Mouse (Mus musculus) mesoderm, embryonic 11.5 days (tissue): Measurements from ENCODE around the gene Ppfibp2.

Experiments
- DNase-seq: peaks from one replicate; pipeline ENCODE4 v3.0.0-alpha.2; 2012; ENCODE audit warnings: low read depth, low spot score

Gene Ppfibp2

GRCm38 (mm10) chr7:107594857-107595402 is at the start of gene Ppfibp2:
Ppfibp2 (plus strand) TSS chr7:107595207.
- peak; percentile 88 for DNase-seq

- DNase-seq = no peak
These were observed 47.1 kb upstream of the Ppfibp2 start for GRCm38 (mm10) chr7:107547872-107548271.

- no peak for DNase-seq
These were observed 41.5 kb upstream of the Ppfibp2 start for GRCm38 (mm10) chr7:107553461-107553860.

GRCm38 (mm10) chr7:107555906-107556305 is 39.1 kb upstream of the Ppfibp2 start:
- DNase-seq = no peak

DNA sequence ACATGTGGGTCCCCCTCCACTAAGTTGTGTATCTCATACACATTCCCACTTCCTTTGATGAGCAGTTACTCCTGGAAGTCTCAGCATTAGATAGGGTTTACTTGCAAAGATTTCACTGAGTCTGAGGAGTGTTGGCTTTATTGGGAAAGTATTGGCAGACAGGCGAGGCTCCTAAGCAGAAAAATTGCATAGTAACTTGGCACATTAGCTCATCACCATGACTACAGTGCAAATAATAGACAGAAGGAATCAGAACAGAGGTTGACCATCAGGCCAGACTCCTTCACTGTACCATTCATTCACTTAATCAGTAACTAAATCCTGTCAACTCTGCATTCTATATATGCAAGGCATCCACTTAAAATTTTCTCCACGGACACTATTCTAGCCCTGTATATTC is 34.3 kb upstream of the Ppfibp2 start:
- DNase-seq = no peak

- no peak for DNase-seq
These were observed 33.4 kb upstream of the Ppfibp2 start for GRCm38 (mm10) chr7:107561584-107561983.

GRCm38 (mm10) chr7:107563727-107564126 is 31.3 kb upstream of the Ppfibp2 start:
- peak; percentile 23 for DNase-seq

GRCm38 (mm10) chr7:107567261-107567671 is 27.7 kb upstream of the Ppfibp2 start, which contains the start of gene Olfml1:
Olfml1 (plus strand) TSS chr7:107567446.
- DNase-seq = peak; percentile 78

- DNase-seq = no peak
These were observed 27.3 kb upstream of the Ppfibp2 start for GRCm38 (mm10) chr7:107567674-107568073.

DNA sequence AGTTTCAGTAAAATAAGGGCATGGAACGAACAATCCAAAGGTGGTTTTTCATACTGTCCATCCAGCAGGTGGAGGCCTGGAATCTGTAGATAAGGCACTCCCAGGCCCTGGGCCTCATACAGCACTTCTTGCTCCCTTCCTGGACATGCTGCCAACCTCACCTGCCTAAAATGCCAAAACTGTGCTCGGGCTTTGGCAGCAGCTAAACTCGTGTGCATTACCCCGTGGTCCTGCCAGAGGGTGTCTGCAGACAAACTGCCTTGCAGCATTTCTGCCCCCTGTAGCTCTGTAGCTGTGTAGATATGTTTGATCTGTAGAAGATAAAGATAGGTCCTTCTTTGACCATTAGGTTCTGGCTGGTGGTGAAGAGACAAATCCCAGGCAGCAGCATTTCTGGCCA is 26.0 kb upstream of the Ppfibp2 start:
- DNase-seq = no peak

DNA sequence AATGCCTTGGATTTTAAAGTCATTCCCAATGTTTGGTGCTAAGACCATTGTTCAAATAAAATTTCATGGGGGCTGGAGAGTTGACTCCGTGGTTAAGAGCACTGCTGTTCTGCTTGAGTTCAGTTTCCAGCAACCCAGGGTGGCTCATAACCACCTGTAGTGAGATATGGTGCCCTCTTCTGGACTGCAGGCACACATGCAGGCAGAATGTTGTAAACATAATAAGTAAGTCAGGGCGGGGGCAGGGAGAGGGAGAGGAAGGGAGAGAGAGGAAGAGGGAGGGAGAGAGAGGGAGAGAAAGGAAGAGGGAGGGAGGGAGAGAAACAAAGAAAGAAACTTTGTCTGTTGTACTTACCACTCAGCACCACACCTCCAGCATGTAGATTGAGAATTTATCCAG is 21.2 kb upstream of the Ppfibp2 start:
- DNase-seq = no peak

DNA sequence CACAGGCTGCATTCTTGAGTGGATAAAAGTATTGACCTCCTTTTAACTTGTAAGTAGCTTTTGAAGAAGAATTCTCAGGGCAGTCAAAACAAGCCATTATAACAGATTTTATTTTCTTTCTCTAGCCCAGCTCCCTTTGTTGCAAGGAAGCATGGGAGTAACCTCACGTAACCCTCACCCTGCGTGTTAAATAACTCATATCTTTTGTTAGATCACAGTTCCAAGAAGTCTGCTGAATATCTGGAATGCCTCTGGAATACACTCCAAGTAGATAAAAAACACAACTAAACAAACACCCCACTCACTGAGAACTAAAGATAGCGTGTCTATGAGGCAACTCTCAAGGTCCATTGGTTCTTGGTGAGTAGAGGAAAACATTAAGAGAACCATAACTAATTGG is 20.7 kb upstream of the Ppfibp2 start:
- DNase-seq = no peak

DNA sequence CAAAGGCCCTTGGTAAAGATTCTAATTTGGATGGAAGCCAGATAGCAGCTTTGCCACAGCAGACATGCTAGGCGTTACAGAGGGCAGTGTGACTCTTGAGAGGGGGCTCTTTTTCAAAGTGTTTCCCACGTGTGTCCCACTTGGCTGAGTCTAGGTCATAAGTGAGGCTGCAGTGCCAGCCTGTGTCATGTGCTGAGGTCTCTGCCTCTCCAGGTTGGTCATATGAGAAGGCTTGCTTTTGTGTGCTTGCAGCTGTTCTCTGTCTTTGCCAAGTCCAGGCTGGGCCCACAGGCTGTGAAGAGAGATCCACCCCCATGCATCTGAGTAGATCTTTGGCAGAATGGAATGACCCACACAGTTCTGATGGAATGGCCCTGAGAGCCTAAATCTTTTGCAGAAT is 2.4 kb upstream of the Ppfibp2 start:
- DNase-seq = no peak

DNA sequence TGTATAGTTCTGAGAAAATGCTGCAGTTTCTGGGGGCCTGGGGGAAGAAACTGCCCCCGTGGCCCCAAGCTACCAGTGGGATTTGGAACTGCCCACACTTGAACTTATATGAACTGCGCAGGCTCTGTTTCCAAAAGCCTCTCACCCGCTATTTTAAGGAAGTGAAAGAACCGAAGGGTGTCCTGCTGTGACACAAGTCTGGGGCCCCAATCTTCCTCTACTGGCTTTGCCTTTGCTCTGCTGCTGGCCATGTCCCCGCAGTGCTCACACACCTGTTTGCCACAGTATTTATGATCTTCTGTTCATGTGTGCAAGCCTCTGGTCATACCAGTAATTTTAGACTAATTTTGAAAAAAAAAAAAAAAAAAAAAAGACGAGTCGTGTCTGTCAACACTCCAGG is 1.1 kb upstream of the Ppfibp2 start:
- no peak for DNase-seq

GRCm38 (mm10) chr7:107594325-107594856 is 616 bp upstream of the Ppfibp2 start:
- peak; percentile 45 for DNase-seq

GRCm38 (mm10) chr7:107595426-107595825 is 419 bp downstream of the Ppfibp2 start:
- no peak for DNase-seq

GRCm38 (mm10) chr7:107596753-107597152 is 1.7 kb downstream of the Ppfibp2 start:
- no peak for DNase-seq

DNA sequence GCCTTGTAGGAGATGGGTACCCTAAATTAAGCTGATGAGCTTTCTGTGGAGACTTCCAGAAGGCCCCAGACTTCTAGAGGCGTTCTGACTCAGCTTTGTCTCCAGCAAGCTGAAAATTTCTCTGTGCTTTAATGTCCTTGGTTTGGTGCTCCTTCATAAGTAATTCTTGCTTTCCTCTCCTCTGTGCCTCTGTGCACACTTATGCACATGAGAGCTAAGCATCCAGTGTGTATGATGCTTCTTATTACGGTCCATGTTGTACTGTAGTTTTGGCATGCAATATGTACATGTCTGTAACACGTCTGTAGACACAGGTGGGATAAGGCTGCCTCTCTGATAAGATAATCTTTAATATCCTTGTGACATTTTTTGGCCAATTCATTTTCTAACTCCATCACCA is 2.9 kb downstream of the Ppfibp2 start:
- no peak for DNase-seq

- DNase-seq = no peak
These were observed 5.6 kb downstream of the Ppfibp2 start for GRCm38 (mm10) chr7:107600651-107601050.

GRCm38 (mm10) chr7:107602505-107602904 is 7.5 kb downstream of the Ppfibp2 start:
- no peak for DNase-seq

DNA sequence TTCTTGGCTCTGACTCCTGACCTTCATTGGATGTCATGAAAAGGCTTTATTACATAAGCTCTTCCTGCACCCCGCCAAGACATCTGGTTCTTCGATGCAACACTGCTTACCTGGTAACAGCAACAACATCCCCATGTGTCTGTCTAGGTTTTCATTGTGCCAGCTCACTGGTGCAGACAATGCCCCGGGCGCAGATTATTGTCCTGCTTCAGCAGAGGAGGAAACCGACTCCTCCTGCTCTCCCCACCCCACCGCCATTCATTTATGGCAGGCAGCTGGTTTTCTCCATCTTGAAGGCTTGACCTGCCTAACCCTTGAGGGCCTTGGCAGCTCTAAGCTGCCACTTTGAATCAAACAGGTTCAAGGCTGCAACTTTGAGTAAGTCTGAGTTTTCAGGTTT is 7.9 kb downstream of the Ppfibp2 start:
- no peak for DNase-seq

DNA sequence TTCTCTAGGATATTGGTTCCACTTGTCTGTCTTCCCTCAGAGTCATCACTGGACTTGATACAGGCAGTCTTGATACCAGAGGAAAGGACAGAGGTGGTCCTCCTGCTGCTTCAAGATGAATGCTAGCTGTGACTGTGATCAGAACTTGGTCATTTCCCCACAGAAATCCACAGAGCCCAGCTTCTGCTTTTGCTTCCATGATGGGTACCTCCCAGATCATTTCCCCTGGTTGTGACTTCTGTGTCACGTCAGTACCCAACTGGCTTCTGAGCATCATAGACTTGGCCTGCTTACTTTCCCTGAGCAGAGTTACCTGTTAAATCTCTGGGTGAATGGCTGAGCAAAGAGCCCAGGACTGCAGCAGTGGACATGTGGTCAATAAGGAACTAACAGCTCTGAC is 12.8 kb downstream of the Ppfibp2 start:
- no peak for DNase-seq

DNA sequence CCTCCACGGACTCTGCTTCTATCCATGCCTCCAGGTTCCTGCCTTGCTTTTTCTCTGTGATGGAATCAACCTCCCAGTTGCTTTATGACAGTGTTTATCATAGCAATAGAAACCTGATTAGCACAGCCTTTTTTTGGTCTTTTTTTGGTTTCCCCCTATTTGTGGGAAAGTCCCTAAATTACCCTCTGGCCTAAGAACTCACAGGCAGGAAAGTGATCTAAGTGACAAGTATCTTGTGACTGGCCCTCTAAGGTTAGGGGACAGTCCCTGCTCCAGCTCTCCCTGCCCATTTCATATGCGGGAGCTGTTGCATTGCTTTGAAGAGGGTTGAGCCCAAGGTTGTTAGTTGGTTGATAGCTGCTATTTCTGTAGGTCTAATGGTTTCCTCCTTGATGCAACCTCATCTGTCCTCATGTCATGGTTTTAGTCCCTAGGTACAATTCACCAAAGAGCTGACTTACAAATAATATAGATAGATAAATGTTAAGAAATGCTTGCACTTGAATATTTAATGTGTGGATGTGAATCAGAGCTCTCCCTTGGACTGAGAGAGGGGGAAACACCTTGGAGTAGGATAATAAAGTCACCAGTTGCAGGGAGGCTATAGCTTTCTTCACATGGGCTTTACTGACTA is 14.7 kb downstream of the Ppfibp2 start:
- no peak for DNase-seq
